Mouse (Mus musculus) liver, embryonic 12.5 days (tissue): Measurements from ENCODE around the gene Cd69. TPM values are rescaled to one million over a fixed set of nuclear protein-coding genes. Genes with fewer than 3 reads are reported as not detected.
A peak's percentile ranks its signal among the peaks of the same experiment; 100 is the strongest.

ENCODE experiments used
- ATAC-seq: fragments of 200-750 bp; cut with Nextera tagmentation; 2 replicates; pipeline ENCODE4 v1.8.0; 2017; ENCODE audit warnings: moderate number of reproducible peaks, mild to moderate bottlenecking, moderate library complexity
- H3K27ac ChIP-seq: fragments of 300-500 bp; sonication (generic); 2 replicates; pipeline ENCODE4 v1.5.1; 2016; ENCODE audit warnings: mild to moderate bottlenecking
- H3K27me3 ChIP-seq: fragments of 300-500 bp; sonication (generic); replicated peaks from 2 replicates; pipeline ENCODE4 v1.6.1; 2016; ENCODE audit warnings: mild to moderate bottlenecking, moderate library complexity
- H3K36me3 ChIP-seq: fragments of 300-500 bp; sonication (generic); 2 replicates; pipeline ENCODE4 v1.6.1; 2016; ENCODE audit warnings: mild to moderate bottlenecking, moderate library complexity
- H3K4me1 ChIP-seq: fragments of 300-500 bp; sonication (generic); 2 replicates; pipeline ENCODE4 v1.6.1; 2016
- H3K4me2 ChIP-seq: fragments of 300-500 bp; sonication (generic); 2 replicates; pipeline ENCODE4 v1.6.1; 2016; ENCODE audit warnings: mild to moderate bottlenecking, moderate library complexity
- H3K4me3 ChIP-seq: fragments of 300-500 bp; sonication (generic); 2 replicates; pipeline ENCODE4 v1.5.1; 2016; ENCODE audit warnings: mild to moderate bottlenecking, moderate library complexity
- H3K9ac ChIP-seq: fragments of 300-500 bp; sonication (generic); 2 replicates; pipeline ENCODE4 v1.6.1; 2016; ENCODE audit warnings: mild to moderate bottlenecking, moderate library complexity
- H3K9me3 ChIP-seq: fragments of 300-500 bp; sonication (generic); replicated peaks from 2 replicates; pipeline ENCODE4 v1.6.1; 2016; ENCODE audit warnings: mild to moderate bottlenecking, moderate library complexity
- WGBS: fragments of 180-500 bp; shearing (Covaris S2); methylation state at CpG from one replicate; pipeline ENCODE4 v1.1.7; 2016; ENCODE audit not compliant: insufficient replicate concordance; 5-methylcytosine and 5-hydroxymethylcytosine counted together
- polyA plus RNA-seq: library from polyadenylated mRNA; unstranded; fragments of >200 nt; fragmentation: Nextera tagmentation; extraction: Ambion mirVana; gene quantifications from 2 replicates; pipeline ENCODE4 v1.2.1, GENCODE M21; 2016

Cd69 gene
- polyA plus RNA-seq, 1 experiment from 2014 or later, result 1.3 TPM

DNA sequence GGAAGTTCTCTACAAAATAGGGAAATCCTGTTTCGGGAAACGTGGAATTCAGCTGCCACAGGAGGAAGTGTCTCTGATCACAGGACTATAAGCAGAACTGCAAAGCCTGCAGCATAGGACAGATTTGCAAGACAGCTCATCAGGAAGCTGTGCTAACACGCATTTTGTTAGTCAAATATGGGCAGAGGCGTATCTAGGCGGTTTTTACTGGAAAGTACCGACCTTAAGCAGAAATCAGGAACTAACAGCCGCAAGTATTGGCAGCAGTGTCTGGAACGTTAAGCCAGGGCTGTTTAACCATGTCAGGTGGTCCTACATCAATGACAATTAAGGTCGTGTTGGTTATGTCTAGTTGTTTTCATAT is 42.4 kb downstream of the Cd69 start:
- peaks cover 93% of the 10 kb centered on the region for H3K4me1 ChIP-seq
- peak; percentile 22; the same call in 1 of the 2 replicates for ATAC-seq
- H3K4me3 ChIP-seq, result no peak overlapping the region
- WGBS, result 15% methylated on average over 9 of the region's 9 CpGs
- no peak overlapping the region for H3K9ac ChIP-seq
- no peak overlapping the region for H3K4me2 ChIP-seq
- peak overlapping the region; percentile 85 for H3K27ac ChIP-seq
- no peaks in the 10 kb centered on the region for H3K36me3 ChIP-seq
- no peaks in the 10 kb centered on the region for H3K27me3 ChIP-seq
- no peaks in the 10 kb centered on the region for H3K9me3 ChIP-seq

DNA sequence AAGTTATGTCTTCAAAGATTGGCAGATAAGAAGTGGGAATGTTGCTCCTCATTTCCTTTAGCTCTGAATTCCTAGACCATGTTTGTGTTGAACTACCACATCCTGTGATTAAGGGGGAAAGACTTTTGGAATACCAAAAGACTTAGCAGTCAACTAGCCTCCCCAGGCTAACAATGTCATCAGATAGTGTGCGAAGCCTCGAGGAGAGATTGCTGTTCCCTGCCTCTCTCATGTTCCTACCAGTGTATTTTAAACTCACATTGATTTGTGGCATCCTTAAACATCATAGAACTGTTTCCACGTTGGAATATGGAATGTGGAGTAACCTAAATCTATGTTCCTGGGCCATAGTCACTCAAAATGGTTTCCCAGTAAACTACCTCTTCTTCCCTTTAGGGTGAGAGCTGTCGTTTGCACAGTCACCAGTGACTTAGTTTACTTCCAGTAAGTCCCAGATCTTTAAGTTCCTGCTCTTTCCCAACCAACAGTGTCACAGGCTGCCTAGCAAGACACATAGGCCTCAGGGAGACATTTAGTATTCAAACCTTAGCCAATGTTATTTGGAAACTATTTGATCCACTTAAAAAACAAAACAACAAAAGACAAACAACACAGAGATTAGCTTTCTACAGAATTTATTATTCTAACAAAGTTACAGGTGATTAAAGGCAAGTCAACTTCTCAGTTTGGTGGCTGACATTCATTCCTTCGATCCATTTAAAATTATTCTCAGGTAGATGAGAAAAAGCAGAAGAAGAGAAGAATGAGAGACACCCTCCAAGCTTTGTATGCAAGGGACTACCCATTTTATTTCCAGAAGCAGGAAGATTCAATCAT is 43.0 kb downstream of the Cd69 start:
- no peak for ATAC-seq
- no peak overlapping the region for H3K4me2 ChIP-seq
- no peak overlapping the region for H3K9ac ChIP-seq
- no peaks in the 10 kb centered on the region for H3K9me3 ChIP-seq
- H3K4me1 ChIP-seq, result peaks cover 87% of the 10 kb centered on the region
- H3K27me3 ChIP-seq, result no peaks in the 10 kb centered on the region
- WGBS, result 44% methylated on average over 5 of the region's 5 CpGs
- no peaks in the 10 kb centered on the region for H3K36me3 ChIP-seq
- peak overlapping the region; percentile 85 for H3K27ac ChIP-seq
- H3K4me3 ChIP-seq, result no peak overlapping the region

DNA sequence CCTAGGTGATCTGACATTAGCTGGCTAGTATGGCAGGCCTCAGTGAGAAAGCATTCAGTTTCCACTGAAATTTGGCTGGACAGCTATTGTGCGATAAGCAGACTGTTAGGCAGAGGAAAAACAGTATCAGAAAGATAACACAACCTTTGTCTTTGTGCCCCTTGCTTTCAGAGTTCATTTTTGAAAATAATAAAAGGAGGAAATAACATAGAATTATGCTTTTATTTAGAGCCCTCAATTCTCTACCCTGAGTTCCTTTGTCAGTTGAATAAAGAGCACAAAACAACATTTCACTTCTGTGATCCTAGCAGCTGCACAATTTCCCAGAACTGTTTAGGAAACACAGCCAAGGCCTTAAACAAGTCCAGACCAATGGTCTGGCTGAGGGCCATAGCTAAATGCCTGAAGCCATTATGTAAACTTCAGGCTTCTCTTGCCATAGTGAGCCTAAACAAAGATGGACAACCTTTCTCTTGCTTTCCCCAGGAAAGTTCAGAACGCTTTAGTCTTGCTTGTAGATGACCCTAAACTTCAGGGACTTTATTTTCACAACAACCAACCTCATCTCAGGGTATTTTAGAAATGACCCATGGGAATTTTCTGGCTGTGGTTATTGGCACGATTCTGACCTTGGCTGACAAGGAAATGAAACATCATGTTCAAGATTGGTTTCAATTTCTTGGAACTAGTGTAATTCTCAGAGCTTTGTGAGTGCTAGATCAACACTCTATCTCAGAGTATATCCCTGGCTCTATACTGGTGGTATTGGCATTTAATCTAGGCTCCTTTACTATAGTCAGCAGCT is 45.3 kb downstream of the Cd69 start:
- H3K9me3 ChIP-seq, result no peaks in the 10 kb centered on the region
- 34% methylated on average over 3 of the region's 3 CpGs for WGBS
- H3K4me1 ChIP-seq, result peaks cover 66% of the 10 kb centered on the region
- H3K4me3 ChIP-seq, result no peak overlapping the region
- no peaks in the 10 kb centered on the region for H3K27me3 ChIP-seq
- H3K9ac ChIP-seq, result peak overlapping the region; percentile 23; the same call in 1 of the 2 replicates
- peak overlapping the region; percentile 80 for H3K27ac ChIP-seq
- H3K4me2 ChIP-seq, result peak overlapping the region; percentile 23; the same call in 1 of the 2 replicates
- no peaks in the 10 kb centered on the region for H3K36me3 ChIP-seq
- peak; percentile 73 for ATAC-seq

DNA sequence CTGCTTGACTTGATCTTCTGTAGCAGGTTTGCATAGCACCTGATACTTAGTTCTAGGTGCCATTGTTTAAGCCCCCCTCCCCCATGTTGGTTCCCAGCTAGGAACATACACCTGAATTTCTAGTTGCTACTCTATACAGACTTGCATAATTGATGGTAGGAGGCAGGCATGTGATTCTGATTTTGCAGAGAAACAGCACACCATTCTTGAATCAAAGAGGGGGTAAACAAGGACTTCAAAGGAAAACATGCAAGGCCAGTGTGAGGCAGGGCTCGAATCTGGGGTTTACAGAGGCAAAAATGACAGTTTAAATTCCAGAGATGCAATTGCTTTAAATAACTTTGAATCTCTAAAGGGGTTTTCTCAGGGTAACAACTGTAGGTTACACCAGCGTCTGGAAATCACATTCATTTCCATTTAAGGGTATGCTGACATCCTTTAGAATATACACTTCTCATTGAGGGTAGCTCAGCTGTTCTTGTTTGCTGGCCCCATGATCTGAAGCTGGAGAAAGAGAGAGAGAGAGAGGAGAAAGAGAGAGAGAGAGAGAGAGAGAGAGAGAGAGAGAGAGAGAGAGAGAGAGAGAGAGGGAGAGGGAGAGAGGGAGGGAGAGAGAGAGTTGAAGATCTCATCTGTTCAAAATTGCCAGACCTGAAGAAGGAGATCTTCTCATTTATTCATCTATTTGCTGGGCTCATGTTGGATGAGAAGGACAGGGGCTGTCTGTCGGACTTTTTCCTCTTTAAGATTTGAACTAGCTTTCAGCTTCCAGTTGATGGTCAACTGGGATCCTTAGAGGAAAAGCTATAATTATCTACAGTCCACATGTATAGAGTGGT is 46.1 kb downstream of the Cd69 start:
- Histone ChIP-seq H3K9me3 (no peaks in the 10 kb centered on the region), H3K9ac (0 out of 2 replicates have a peak overlapping the region, but pooled peaks have one; percentile 23), H3K27me3 (no peaks in the 10 kb centered on the region), H3K4me3 (no peak overlapping the region), H3K36me3 (no peaks in the 10 kb centered on the region), H3K27ac (peak overlapping the region; percentile 80), H3K4me2 (peak overlapping the region; percentile 23; the same call in 1 of the 2 replicates), H3K4me1 (peaks cover 59% of the 10 kb centered on the region)
- ATAC-seq, result no peak
- 40% methylated on average over 3 of the region's 3 CpGs for WGBS

DNA sequence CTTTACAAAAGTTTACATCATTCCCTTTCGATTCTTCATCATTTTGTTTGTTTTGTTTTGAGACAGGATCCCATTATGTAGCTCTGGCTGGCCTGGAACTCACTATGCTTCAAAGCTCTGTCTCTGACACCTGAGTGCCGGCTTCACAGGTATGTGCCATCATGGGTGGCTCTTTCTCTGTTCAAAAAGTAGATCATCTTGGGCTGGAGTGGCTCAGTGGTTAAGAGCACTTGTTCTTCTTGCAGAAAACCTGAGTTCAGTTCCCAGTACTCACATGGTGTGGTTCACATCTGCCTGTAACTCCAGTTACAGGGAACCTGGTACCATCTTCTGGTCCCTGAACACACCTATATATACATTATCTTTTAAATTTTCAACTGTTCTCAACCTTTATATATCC is 50.2 kb downstream of the Cd69 start:
- no peak for ATAC-seq
- H3K27me3 ChIP-seq, result no peaks in the 10 kb centered on the region
- WGBS, result 82% methylated on average over 2 of the region's 2 CpGs
- H3K4me3 ChIP-seq, result no peak overlapping the region
- H3K27ac ChIP-seq, result no peak overlapping the region
- H3K9ac ChIP-seq, result no peak overlapping the region
- H3K36me3 ChIP-seq, result no peaks in the 10 kb centered on the region
- no peaks in the 10 kb centered on the region for H3K9me3 ChIP-seq
- H3K4me2 ChIP-seq, result no peak overlapping the region
- H3K4me1 ChIP-seq, result peaks cover 54% of the 10 kb centered on the region

DNA sequence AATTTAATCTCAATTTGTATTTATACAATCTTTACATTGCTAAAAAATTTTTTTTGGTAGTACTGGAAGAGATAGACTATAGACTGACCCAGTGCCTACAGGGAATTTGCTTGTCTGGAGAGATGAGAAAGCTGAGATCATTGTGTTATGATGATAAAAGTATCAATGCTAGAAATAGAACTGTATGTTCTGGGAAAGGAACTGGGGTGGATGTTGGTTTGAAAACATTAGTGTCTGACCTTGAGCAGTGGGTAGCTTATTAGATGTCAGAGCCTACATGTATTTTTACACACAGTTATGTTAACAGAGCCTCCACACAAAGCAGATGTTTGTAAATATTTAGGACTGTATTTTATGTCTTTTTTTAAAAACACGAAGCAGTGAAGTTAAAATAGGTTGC is 51.1 kb downstream of the Cd69 start:
- 51% methylated on average over 1 of the region's 1 CpGs for WGBS

DNA sequence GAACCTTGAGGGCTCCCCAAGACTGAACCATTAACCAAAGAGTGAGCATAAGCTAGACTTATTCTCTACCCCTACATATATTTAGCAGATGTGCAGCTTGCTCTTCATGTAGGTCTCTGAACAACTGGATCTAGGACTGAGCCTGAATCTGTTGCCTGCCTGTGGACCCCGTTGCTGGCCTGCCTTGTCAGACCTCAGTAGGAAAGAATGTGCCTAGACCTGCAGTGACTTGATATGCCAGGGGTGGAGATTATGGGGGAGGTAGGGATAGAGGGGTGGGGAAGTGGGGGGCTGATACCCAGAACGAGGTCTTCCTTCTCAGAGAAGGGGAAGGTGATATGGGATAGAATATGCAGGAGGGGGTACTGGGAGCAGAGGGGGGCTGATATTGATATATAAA is 51.6 kb downstream of the Cd69 start:
- Histone ChIP-seq H3K9ac (no peak overlapping the region), H3K36me3 (no peaks in the 10 kb centered on the region), H3K4me2 (no peak overlapping the region), H3K4me3 (no peak overlapping the region), H3K27me3 (no peaks in the 10 kb centered on the region), H3K9me3 (no peaks in the 10 kb centered on the region), H3K4me1 (peaks cover 52% of the 10 kb centered on the region), H3K27ac (no peak overlapping the region)
- ATAC-seq, result peak; percentile 67
- WGBS, result 17% methylated on average over 2 of the region's 2 CpGs

More for the DNA sequence above, 51.1 kb downstream of the Cd69 start:
- no peak overlapping the region for H3K9ac ChIP-seq
- ATAC-seq, result peak; percentile 45
- H3K4me2 ChIP-seq, result no peak overlapping the region
- no peak overlapping the region for H3K4me3 ChIP-seq
- H3K4me1 ChIP-seq, result peaks cover 53% of the 10 kb centered on the region
- no peak overlapping the region for H3K27ac ChIP-seq
- no peaks in the 10 kb centered on the region for H3K9me3 ChIP-seq
- H3K36me3 ChIP-seq, result no peaks in the 10 kb centered on the region
- H3K27me3 ChIP-seq, result no peaks in the 10 kb centered on the region

DNA sequence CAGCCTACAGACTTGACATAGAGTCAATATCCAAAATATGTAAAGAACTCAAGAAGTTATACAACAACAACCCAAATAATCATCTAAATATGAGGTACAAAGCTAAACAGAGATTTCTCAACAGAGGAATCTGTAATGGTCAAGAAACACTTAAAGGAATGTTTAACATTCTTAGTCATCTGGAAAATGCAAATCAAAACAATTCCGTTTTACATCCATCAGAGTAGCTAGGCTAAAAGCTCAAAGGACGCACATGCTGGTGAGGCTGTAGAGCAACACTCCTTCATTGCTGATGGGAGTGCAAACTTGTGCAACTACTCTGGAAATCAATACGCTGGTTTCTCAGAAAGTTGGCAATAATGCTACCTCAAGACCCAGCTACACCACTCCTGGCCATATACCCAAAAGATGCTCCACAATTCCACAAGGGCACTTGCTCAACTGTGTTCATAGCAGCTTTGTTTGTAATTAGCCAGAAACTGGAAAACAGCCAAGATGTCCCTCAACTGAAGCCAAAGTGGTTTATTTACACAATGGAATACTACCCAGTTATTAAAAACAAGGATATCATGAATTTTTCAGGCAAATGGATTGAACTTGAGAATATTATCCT is 52.9 kb downstream of the Cd69 start:
- Histone ChIP-seq H3K4me1 (peaks cover 49% of the 10 kb centered on the region), H3K36me3 (no peaks in the 10 kb centered on the region), H3K4me3 (no peak overlapping the region), H3K27me3 (no peaks in the 10 kb centered on the region), H3K9ac (no peak overlapping the region), H3K9me3 (no peaks in the 10 kb centered on the region), H3K4me2 (no peak overlapping the region), H3K27ac (no peak overlapping the region)
- no peak for ATAC-seq
- WGBS, result 83% methylated on average over 3 of the region's 3 CpGs

DNA sequence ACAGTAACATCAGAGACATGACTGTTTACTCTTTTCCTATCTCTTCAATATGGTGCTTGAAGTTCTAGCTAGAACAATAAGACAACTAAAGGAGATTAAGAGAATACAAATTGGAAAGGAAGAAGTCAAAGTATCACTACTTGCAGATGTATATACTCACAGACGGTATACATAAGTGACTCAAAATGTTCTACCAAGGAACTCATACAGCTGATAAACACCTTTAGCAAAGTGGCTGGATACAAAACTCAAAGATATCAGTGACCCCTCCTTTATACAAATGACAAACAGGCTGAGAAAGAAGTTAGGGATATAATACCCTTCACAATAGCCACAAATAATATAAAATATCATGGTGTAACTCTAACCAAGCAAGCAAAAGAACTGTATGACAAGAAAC is 54.2 kb downstream of the Cd69 start:
- Histone ChIP-seq H3K4me1 (peaks cover 54% of the 10 kb centered on the region), H3K9ac (no peak overlapping the region), H3K27ac (no peak overlapping the region), H3K27me3 (no peaks in the 10 kb centered on the region), H3K4me3 (no peak overlapping the region), H3K36me3 (no peaks in the 10 kb centered on the region), H3K4me2 (no peak overlapping the region), H3K9me3 (no peaks in the 10 kb centered on the region)
- peak; percentile 66; the same call in 1 of the 2 replicates for ATAC-seq
- WGBS, result 33% methylated on average over 1 of the region's 1 CpGs

DNA sequence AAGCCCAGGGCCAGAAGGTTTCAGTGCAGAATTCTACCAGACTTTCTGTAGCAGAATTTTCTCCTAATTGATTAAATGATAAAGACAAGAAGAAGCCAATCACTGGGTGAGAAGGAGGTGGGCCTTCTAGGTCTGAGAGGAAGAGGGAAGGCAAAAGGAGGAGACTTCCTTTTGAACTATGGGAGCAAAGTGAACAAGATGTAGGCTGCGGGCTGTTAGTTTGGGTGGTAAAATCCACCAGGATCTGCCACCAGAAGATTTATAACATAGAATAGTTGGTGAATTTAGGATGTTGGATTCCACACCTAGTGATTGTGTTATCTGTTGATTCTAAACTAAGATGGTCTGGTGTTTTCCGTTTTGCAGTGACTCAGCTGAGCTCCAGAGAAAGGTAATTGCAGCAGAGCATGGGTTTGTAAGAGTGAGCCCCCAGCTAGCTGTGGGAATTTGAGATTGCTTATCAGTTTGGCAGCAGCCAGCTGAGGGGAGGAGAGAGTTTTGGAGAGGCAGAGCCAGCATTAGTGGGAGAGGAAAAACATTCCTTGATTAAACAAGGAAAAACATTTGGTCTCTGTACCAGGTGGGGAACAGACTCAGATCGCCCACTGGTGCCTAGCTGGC is 55.2 kb downstream of the Cd69 start:
- no peaks in the 10 kb centered on the region for H3K36me3 ChIP-seq
- H3K4me2 ChIP-seq, result peak overlapping the region; percentile 42
- no peak overlapping the region for H3K4me3 ChIP-seq

DNA sequence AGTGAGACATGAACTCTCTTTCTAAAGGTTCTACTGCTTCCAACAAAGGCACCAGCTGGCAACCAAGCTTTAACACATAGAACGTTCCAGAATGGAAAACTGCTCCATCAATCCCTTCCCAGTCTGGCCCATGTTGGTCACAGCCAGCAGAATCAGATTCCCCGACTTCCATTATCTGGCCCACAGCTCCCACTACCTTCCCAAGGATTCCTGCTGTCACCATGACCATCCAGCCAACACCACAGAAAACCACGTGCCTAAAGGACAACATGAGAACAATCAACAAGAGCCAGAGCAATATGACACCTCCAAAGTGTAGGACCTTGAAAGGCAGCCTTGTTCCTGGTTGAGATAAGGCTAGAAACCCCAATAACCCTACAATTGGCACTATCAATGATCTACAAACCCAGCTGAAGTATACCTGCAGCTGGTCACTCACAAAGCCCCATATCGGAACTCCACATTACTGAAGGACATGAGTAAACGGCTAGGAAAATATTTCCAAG is 57.0 kb downstream of the Cd69 start:
- no peak overlapping the region for H3K27ac ChIP-seq
- no peaks in the 10 kb centered on the region for H3K36me3 ChIP-seq
- no peak for ATAC-seq
- H3K27me3 ChIP-seq, result no peaks in the 10 kb centered on the region
- no peak overlapping the region for H3K4me3 ChIP-seq
- peaks cover 46% of the 10 kb centered on the region for H3K4me1 ChIP-seq
- no peak overlapping the region for H3K4me2 ChIP-seq
- H3K9ac ChIP-seq, result no peak overlapping the region
- H3K9me3 ChIP-seq, result no peaks in the 10 kb centered on the region
- WGBS, result 77% methylated on average over 5 of the region's 5 CpGs

More for the DNA sequence above, 55.2 kb downstream of the Cd69 start:
- peaks cover 56% of the 10 kb centered on the region for H3K4me1 ChIP-seq
- WGBS, result 46% methylated on average over 3 of the region's 3 CpGs
- no peak overlapping the region for H3K9ac ChIP-seq
- peak; percentile 72 for ATAC-seq
- H3K27me3 ChIP-seq, result no peaks in the 10 kb centered on the region
- H3K9me3 ChIP-seq, result no peaks in the 10 kb centered on the region
- H3K27ac ChIP-seq, result peak overlapping the region; percentile 63; the same call in 1 of the 2 replicates
